Mouse (Mus musculus): ENCODE data around the gene Larp7.

The Larp7 gene

DNA sequence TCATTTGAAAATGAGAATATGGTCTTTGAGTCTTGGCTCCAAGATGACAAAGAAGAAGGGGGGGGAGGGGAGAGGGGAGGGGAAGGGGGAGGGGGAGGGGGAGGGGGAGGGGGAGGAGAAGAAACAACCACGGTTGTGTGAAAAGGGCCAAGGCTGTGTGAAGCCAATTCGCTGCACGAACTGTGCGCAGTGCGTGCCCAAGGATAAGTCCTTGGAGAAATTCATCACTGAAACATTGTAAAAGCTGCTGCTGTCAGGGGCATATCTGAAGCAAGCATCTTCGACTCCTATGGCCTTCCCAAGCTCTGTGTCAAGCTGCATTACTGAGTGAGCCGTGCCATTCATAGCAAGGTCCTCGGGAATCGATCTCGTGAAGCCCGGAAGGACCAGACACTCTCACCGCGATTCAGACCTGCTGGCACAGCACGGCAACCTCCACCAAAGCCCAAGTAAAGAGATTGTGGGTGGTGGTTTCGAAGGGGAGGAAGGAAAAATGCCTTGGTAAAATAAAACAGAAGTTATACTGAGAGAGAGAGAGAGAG lies 40.3 kb downstream of the Larp7 start:
- in situ Hi-C loops (cut with MboI, MseI) = no loop called here

DNA sequence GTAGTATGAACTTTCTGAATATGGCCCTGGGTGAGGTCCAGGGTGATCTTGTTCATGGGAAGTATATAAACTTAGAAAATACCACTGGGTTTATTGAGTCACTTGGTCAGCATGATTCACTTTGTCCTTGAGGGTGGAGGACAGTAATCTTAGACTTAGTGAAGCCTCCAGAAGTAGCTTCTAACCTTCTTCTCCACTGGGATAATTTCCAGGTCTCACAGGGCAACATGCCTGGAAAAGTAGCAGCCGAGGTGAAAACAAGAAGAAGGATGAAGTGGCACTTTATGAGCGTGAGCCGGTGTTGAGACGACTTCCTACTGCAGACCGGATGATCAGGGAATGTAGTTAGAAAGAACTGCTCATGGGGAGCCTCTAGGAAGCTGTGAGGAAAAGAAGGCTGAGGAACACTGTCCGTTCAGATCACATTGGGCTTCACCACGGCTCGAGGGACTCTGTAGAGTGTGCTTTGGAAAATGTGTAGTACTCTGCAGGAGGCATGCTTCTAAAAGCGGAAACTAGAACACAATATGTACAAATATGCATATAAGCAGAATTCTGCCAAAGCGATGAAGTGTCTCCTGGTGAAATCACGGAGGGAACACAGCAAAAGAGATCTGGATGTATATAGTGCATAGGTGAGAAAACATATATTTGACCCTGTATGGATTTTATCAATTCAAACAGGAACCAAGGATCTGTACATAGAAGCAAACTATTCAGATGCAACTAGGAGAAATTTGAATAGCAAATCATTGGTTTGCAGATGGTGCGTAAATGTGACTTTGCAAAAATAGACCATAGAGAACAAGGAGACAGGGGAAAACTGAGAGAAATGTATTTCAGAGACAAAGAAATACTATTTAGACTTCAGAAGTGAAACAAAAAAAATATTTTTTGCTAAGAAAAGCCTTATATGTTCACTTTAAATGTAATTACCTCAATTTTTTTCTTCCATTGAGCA lies 41.1 kb downstream of the Larp7 start:
- in situ Hi-C loops (cut with MboI, MseI) = no loop called here

DNA sequence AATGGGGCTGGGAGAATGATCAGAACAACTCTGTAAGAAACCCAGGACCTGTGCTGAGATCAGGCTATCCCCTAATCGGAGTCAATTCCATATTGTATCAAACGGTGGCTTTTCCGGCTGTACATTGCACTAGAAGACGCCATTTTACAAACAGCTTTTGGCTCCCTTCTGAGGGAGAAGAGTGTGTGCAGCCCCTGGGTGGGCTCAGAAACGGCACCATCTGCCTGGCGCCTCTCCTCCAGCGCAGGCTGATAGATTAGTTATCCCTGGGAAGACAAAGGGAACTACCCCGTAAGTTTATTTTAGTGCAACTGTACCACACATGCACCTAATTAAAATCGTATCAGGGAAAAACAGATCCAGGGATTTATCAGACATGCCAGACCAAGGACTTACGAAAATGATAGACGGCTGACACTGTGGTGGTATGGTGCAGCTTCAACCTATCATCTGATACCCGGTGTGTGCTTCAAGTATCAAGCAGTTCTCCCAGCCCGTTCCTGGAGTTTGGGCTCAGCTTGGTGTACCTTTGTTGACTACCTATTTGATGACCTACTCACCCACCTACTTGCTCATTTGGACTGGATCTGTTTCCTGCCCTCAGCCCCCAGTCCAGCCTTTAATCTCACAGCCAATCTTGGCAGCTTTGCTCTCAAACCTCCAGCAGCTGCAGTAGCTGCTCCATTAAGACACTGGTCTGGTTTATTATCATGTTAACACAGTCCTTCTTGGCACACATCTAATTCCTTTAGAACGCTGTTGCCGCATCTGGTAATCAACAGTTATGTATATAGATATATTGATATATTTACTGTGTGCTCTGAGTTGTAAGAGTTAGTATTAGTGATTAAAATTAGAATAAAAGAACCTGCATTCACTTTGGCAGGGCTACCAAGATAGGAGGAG lies 45.0 kb downstream of the Larp7 start:
- in situ Hi-C loops (cut with MboI, MseI) = loop anchor here (10.0 kb wide), 1 partner anchor 1347 kb away; no protein-coding TSS in a partner anchor

DNA sequence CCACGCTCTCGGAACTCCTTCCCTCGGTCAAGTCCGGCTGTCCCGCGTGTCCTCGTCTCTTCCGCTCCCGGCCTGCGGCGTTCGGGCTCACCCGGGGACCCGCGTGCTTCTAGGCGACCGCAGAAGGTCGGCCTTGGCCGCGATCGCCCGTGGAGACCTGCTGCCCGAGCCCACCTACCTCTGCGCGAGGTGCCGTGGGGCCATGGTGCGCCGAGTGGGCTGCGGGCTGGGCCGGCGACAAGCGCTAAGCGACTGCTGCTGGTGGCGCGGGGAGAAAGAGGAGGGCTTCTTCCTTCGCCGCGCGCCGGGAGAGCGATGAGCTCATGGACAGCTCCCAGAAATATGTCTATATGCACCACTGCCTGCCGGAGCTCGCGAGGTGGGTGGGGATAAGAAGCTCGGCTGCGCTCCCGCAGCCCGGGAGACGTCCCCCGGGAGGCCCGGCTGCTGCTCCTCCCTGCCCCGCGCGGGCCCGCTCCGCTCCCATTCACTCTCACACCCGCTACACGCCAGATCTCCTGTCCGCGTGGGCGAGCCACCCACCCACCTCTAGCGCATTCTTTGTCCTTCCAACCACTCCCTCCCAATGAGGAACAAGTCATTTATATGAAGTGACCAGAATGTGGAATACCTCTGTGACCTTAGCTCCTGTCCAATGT lies 54.3 kb downstream of the Larp7 start, which contains the start of gene Ank2:
TSS of gene Ank2 (minus strand) at position 609 of the 659 bp plus-strand sequence.
- in situ Hi-C loops (cut with MboI, MseI) = no loop called here

DNA sequence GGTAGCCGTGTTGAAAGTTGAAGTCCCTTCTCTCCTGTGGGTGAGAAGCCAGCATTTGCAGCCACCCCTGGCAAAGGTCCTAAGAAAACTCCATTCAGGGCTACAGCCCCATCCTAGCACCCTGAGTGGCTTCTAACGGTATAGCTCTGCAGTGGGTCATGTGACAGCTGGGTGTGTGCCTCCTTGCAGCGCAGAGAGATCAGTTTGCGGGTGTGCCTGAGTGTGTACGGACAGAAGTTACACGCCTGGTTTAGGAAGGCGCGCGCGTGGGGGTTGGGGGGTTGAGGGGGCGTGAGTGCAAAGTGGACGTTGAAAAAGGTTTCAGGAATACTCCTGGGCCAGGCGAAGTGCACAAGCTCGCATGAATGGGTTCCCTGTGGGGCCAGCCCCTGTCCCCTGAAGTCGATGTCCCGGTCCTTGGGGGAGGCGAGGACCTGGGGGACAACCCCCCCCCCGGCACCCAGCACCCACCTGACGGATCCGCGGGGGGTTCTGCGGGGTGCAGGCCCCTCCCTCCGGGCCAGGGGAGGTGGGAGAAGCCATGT lies 54.9 kb downstream of the Larp7 start:
- in situ Hi-C loops (cut with MboI, MseI) = no loop called here

DNA sequence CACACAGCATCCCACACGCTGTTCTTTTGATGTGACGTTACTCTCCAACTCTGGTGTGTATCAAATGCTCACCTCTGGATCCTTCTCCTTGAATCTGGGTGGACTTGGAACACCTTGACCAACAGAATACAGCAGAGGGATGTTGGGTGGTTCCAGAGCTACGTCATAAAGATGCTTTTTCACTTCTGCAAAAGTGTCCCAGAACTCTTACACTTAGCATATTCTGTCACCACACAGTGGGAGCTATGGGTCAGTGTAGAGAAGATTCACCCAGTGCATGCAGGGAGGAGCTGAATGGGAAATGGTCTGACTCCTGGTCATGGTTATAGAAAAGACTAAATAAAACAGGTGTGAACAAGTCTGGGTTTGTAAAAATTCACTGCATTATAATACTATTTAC lies 60.5 kb downstream of the Larp7 start:
- in situ Hi-C loops (cut with MboI, MseI) = no loop called here

DNA sequence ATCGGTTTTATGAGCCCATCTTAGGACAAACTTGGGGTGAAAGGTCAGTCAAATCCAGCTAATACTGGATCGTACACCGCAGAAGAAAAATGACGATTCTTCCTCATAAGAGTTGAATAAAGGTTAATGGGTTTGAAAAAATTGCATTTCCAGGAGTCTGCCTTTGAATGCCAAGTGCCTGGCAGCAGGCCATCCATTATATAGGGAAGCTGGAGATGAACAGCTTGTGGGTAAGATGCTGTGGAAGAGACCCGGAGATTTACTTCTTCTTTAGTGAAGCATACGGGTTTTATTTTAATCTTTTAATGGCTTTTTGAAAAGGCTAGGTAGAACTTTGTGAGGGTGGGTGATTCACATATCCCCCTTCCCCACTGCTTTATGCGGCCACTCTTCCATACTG lies 65.8 kb downstream of the Larp7 start:
- in situ Hi-C loops (cut with MboI, MseI) = no loop called here
